Mouse (Mus musculus): ENCODE data around the gene Vmn2r58. TPM values are rescaled to one million over a fixed set of nuclear protein-coding genes. Genes with fewer than 3 reads are reported as not detected.
"Not testable (repeated sequence)": the region's sequence is repeated elsewhere in the genome, so short reads cannot be mapped to it uniquely, and the experiment has no call there.

Gene Vmn2r58
- not detected in 2 replicates for total RNA-seq (2014; fragmentation: Nextera tagmentation)
- total RNA-seq (2017), result not detected in 2 replicates

GRCm38 (mm10) chr7:41872612-41873011 is at the start of gene Vmn2r58:
TSS of gene Vmn2r58 (minus strand) at chr7:41872712.
- ATAC-seq (replicated peaks; ENCODE audit: low FRiP score, low TSS enrichment, poor library complexity, severe bottlenecking), result not testable (repeated sequence)

Other genes with a start within 250 kb of the Vmn2r58 start
- gene Zfp788, start 239.5 kb downstream of the Vmn2r58 start, total RNA-seq (2014; fragmentation: Nextera tagmentation), result 9.7 and 13.1 TPM in 2 replicates
- 6.6 and 13.9 TPM in 2 replicates for gene Zfp788, start 239.5 kb downstream of the Vmn2r58 start, total RNA-seq (2017)
- not detected in 2 replicates for gene Vmn2r59, start 186.3 kb upstream of the Vmn2r58 start, total RNA-seq (2014; fragmentation: Nextera tagmentation)
- not detected in 2 replicates for gene Vmn2r59, start 186.3 kb upstream of the Vmn2r58 start, total RNA-seq (2017)
- not detected in 2 replicates for gene Vmn2r60, start 235.1 kb upstream of the Vmn2r58 start, total RNA-seq (2014; fragmentation: Nextera tagmentation)
- not detected in 2 replicates for gene Vmn2r60, start 235.1 kb upstream of the Vmn2r58 start, total RNA-seq (2017)

All from megakaryocyte-erythroid progenitor cell, adult 5-6 weeks (primary cell).